Mouse (Mus musculus): Measurements from ENCODE around the gene 9030025P20Rik. TPM values are rescaled to one million over a fixed set of nuclear protein-coding genes. Genes with fewer than 3 reads are reported as not detected.

9030025P20Rik gene
- 10 to 100 TPM; 18.1 to 20.0 TPM for total RNA-seq (2023)

DNA sequence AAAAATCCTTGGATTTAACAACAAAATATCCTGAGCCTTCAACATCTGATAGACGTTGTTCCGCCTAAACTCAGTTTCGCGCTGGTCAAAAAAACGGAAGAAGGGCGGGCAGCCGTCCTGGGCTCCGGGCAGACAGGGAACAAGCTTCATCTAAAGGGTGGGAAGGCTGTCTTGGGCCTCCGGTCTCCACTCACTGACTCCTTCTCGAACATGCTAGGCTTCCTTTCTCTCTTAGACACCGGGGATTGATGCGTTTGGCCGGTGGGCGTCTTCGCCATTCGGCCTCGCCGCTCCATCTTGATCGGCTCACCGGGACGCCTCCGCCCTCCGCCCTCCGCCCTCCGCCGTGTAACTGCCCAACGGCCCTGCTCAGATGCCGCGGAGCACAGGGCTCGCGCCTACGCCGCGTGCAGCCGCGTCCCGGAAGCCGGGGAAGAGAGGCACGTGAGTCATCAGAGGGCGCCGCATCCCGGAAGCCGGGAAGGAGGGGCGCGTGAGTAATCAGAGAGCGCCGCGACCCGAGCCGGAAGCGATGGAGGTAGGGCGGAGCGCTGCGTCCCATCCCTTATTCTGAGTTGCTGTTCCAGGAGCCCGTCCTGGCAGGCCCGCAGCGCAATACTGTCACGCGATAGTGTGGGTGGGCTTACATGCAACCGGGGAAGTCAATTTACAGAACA lies at the start of gene 9030025P20Rik, which contains the start of gene Gm3417:
Gene 9030025P20Rik, plus strand, starts transcription at position 107 of the 677 bp plus-strand sequence.
Gene Gm3417, minus strand, starts transcription at position 429 of the 677 bp plus-strand sequence.

DNA sequence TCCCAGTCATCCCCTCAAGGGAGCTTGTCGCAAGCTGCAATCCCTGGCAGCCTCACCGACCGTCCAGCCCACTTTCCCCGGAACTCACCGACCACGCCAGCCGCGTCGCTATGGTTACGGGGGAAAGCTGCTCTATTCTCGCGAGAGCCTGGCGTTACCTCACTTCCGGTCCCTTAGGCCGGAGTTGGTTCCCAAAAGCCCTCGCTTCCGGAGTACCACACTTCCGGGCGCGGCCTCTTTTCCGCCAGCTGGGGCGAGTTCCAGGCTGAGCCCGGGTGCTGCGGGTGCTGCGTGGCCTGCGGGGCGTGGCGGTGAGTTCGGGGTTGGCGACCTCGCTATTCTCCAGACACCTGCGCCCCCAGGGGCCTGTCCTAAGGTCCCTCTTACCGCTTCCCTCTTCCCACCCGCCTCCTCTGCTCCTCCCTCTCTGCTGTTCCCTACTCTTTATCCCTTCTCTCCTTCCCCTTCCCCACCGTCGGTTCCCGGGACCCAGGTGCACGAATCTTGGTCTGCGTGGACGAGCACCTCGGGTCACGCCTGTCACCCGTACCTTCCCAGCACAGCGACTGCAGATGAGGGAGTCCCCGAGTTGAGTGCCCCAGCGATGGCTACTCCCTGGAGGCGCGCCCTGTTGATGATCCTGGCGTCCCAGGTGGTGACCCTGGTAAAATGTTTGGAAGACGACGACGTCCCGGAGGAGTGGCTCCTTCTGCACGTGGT lies 35.1 kb upstream of the 9030025P20Rik start, which contains the start of the genes Wdr27 and 1600012H06Rik:
Gene Wdr27, minus strand, starts transcription at position 150 of the 720 bp plus-strand sequence.
Gene 1600012H06Rik, plus strand, starts transcription at position 176 of the 720 bp plus-strand sequence.

GRCm38 (mm10) chr17:14960951-14961556 lies 17.2 kb upstream of the 9030025P20Rik start, which contains the start of gene Phf10:
Phf10 (minus strand) TSS chr17:14961273.

DNA sequence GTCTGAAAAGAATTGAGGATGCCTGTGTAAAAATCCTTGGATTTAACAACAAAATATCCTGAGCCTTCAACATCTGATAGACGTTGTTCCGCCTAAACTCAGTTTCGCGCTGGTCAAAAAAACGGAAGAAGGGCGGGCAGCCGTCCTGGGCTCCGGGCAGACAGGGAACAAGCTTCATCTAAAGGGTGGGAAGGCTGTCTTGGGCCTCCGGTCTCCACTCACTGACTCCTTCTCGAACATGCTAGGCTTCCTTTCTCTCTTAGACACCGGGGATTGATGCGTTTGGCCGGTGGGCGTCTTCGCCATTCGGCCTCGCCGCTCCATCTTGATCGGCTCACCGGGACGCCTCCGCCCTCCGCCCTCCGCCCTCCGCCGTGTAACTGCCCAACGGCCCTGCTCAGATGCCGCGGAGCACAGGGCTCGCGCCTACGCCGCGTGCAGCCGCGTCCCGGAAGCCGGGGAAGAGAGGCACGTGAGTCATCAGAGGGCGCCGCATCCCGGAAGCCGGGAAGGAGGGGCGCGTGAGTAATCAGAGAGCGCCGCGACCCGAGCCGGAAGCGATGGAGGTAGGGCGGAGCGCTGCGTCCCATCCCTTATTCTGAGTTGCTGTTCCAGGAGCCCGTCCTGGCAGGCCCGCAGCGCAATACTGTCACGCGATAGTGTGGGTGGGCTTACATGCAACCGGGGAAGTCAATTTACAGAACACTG lies 31.6 kb downstream of the 9030025P20Rik start, which contains the start of gene Gm3435:
Gene Gm3435, plus strand, starts transcription at position 471 of the 708 bp plus-strand sequence.

Other genes with a start within 250 kb of the 9030025P20Rik start
- gene Wdr27, start 35.3 kb upstream of the 9030025P20Rik start, total RNA-seq (2023) = under 1 TPM; 0.92 to 0.99 TPM
- gene 1600012H06Rik, start 35.3 kb upstream of the 9030025P20Rik start, total RNA-seq (2023) = 10 to 100 TPM; 19.2 to 24.0 TPM
- gene Phf10, start 17.2 kb upstream of the 9030025P20Rik start, total RNA-seq (2023) = 10 to 100 TPM; 55.3 to 59.6 TPM
- not detected for gene Gm3417, start 322 bp downstream of the 9030025P20Rik start, total RNA-seq (2023)
- gene Gm3435, start 31.7 kb downstream of the 9030025P20Rik start, total RNA-seq (2023) = 1 to 10 TPM; 6.0 to 9.9 TPM
- 100 to 1,000 TPM; 102 to 109 TPM for gene Ermard, start 62.7 kb downstream of the 9030025P20Rik start, total RNA-seq (2023)
- gene Tcte3, start 63.0 kb downstream of the 9030025P20Rik start, total RNA-seq (2023) = 1 to 10 TPM; 3.2 to 3.4 TPM
- gene Gm3448, start 63.1 kb downstream of the 9030025P20Rik start, total RNA-seq (2023) = 1 to 10 TPM; 7.4 to 8.2 TPM